ENCODE assay signal across 8 mouse cellular contexts in genomic region chr12:8640711-8641424, GRCm38 (mm10). TPM values are rescaled to one million over a fixed set of nuclear protein-coding genes. Genes with fewer than 3 reads are reported as not detected.
A peak's percentile ranks its signal among the peaks of the same experiment; 100 is the strongest.
DNase-seq lines count a peak whose midpoint lies in the region; ATAC-seq and TF ChIP-seq lines count a peak whose summit lies in the region.

No protein-coding gene starts in this region.

- peak overlapping the region; percentile 93 for H3K27ac ChIP-seq in heart, embryonic 12.5 days (ENCODE audit: poor library complexity, severe bottlenecking)
- H3K27ac ChIP-seq in kidney, postnatal 0 days, result peak overlapping the region; percentile 97
- peak overlapping the region; percentile 92 for H3K27ac ChIP-seq in liver, embryonic 11.5 days (ENCODE audit: low read depth, low read length)
- peak overlapping the region; percentile 82 for H3K27ac ChIP-seq in stomach, embryonic 14.5 days (ENCODE audit: low read length)

- H3K4me2 ChIP-seq in heart, embryonic 12.5 days, result peak overlapping the region; percentile 80
- H3K4me2 ChIP-seq in kidney, postnatal 0 days (ENCODE audit: low read length), result peak overlapping the region; percentile 72
- H3K4me2 ChIP-seq in liver, embryonic 11.5 days, result peak overlapping the region; percentile 78
- peak overlapping the region; percentile 66 for H3K4me2 ChIP-seq in stomach, embryonic 14.5 days (replicated peaks; ENCODE audit: low read depth, low read length)

- peak; percentile 99 for ATAC-seq in erythroid progenitor cell, adult 5-6 weeks (replicated peaks; ENCODE audit: low FRiP score, poor library complexity, severe bottlenecking)
- ATAC-seq in heart, embryonic 12.5 days (ENCODE audit: insufficient number of reproducible peaks, low FRiP score), result peak; percentile 98
- ATAC-seq in kidney, postnatal 0 days (replicated peaks; ENCODE audit: low FRiP score, low read depth), result peak; percentile 98
- peak; percentile 97 for ATAC-seq in liver, embryonic 11.5 days (replicated peaks; ENCODE audit: low FRiP score)
- peak; percentile 98 for ATAC-seq in stomach, embryonic 14.5 days (ENCODE audit: insufficient number of reproducible peaks, insufficient read depth, low FRiP score, low read depth)

- H3K4me1 ChIP-seq in heart, embryonic 12.5 days (replicated peaks), result peaks cover 5% of the 10 kb centered on the region; the same call in 1 of the 2 replicates
- H3K4me1 ChIP-seq in kidney, postnatal 0 days (replicated peaks; ENCODE audit: insufficient read depth, low read length), result no peaks in the 10 kb centered on the region
- no peaks in the 10 kb centered on the region for H3K4me1 ChIP-seq in liver, embryonic 11.5 days (replicated peaks; ENCODE audit: control insufficient read depth, insufficient read depth, low read length)
- H3K4me1 ChIP-seq in stomach, embryonic 14.5 days (ENCODE audit: control insufficient read depth, insufficient read depth, low read length), result no peaks in the 10 kb centered on the region

- WGBS in heart, embryonic 12.5 days, result under 1% methylated on average over 46 of the region's 47 CpGs
- WGBS in kidney, postnatal 0 days, result under 1% methylated on average over 47 of the region's 47 CpGs
- under 1% methylated on average over 46 of the region's 47 CpGs for WGBS in liver, embryonic 11.5 days
- 1% methylated on average over 46 of the region's 47 CpGs for WGBS in stomach, embryonic 14.5 days

- H3K9ac ChIP-seq in heart, embryonic 12.5 days, result peak overlapping the region; percentile 87
- H3K9ac ChIP-seq in kidney, postnatal 0 days (ENCODE audit: low read depth, low read length), result peak overlapping the region; percentile 95
- peak overlapping the region; percentile 97 for H3K9ac ChIP-seq in liver, embryonic 11.5 days (ENCODE audit: low read depth, low read length)
- peak overlapping the region; percentile 63 for H3K9ac ChIP-seq in stomach, embryonic 14.5 days (replicated peaks; ENCODE audit: low read depth, low read length)

- peak; percentile 21; the same call in 1 of the 2 replicates for TF ChIP-seq CTCF in kidney, postnatal 0 days (IDR thresholded peaks at IDR 0.05; ENCODE audit: low read depth)

- H3K27me3 ChIP-seq in heart, embryonic 12.5 days (replicated peaks), result no peaks in the 10 kb centered on the region
- H3K27me3 ChIP-seq in kidney, postnatal 0 days (ENCODE audit: insufficient read depth, low read length), result no peaks in the 10 kb centered on the region
- H3K27me3 ChIP-seq in liver, embryonic 11.5 days (replicated peaks; ENCODE audit: control insufficient read depth, insufficient read depth, low read length), result no peaks in the 10 kb centered on the region
- no peaks in the 10 kb centered on the region for H3K27me3 ChIP-seq in stomach, embryonic 14.5 days (ENCODE audit: control insufficient read depth, insufficient read depth, low read length)

- H3K4me3 ChIP-seq in heart, embryonic 12.5 days, result peak overlapping the region; percentile 90
- H3K4me3 ChIP-seq in kidney, postnatal 0 days (replicated peaks; ENCODE audit: low read depth, low read length), result peak overlapping the region; percentile 85
- H3K4me3 ChIP-seq in liver, embryonic 11.5 days (ENCODE audit: low read depth, low read length), result peak overlapping the region; percentile 83
- H3K4me3 ChIP-seq in stomach, embryonic 14.5 days (ENCODE audit: low read depth, low read length), result peak overlapping the region; percentile 50

- H3K36me3 ChIP-seq in heart, embryonic 12.5 days, result no peaks in the 10 kb centered on the region
- no peaks in the 10 kb centered on the region for H3K36me3 ChIP-seq in kidney, postnatal 0 days (ENCODE audit: insufficient read depth, low read length)
- H3K36me3 ChIP-seq in liver, embryonic 11.5 days (ENCODE audit: control insufficient read depth, insufficient read depth, low read length), result no peaks in the 10 kb centered on the region
- no peaks in the 10 kb centered on the region for H3K36me3 ChIP-seq in stomach, embryonic 14.5 days (ENCODE audit: control insufficient read depth, insufficient read depth, low read length)

- DNase-seq in CD4-positive helper T cell, adult 2 months (ENCODE audit: low read depth, low spot score), result peak; percentile 98
- DNase-seq in brain, embryonic 18.5 days (ENCODE audit: low read depth, low spot score), result peak; percentile 91
- peak; percentile 96 for DNase-seq in kidney, postnatal 0 days (ENCODE audit: low spot score)
- DNase-seq in liver, embryonic 11.5 days (ENCODE audit: low spot score), result peak; percentile 99
- peak; percentile 99 for DNase-seq in naive thymus-derived CD4-positive, alpha-beta T cell, adult 2 months (ENCODE audit: low read depth)

- H3K9me3 ChIP-seq in heart, embryonic 12.5 days (replicated peaks), result no peaks in the 10 kb centered on the region
- no peaks in the 10 kb centered on the region for H3K9me3 ChIP-seq in kidney, postnatal 0 days (replicated peaks; ENCODE audit: low read length)
- H3K9me3 ChIP-seq in liver, embryonic 11.5 days (ENCODE audit: control insufficient read depth, low read length), result no peaks in the 10 kb centered on the region
- no peaks in the 10 kb centered on the region for H3K9me3 ChIP-seq in stomach, embryonic 14.5 days (ENCODE audit: control insufficient read depth, low read depth, low read length)

RNA-seq across cellular contexts. Expression of gene Pum2, which starts 33.1 kb away (rescaled TPM):
- total RNA-seq in erythroid progenitor cell, adult 5-6 weeks (2015; ENCODE audit: low replicate concordance), result 94.1 and 135 TPM in 2 replicates
- total RNA-seq in erythroid progenitor cell, adult 5-6 weeks (2017; ENCODE audit: low replicate concordance), result 106 and 142 TPM in 2 replicates
- 35.8 and 37.3 TPM in 2 replicates for polyA plus RNA-seq in heart, embryonic 12.5 days (2016; fragmentation: Nextera tagmentation; extraction: Ambion mirVana)
- polyA plus RNA-seq in kidney, postnatal 0 days (2015; fragmentation: Nextera tagmentation; extraction: Ambion mirVana), result 35.5 and 39.5 TPM in 2 replicates
- 47.3 and 47.7 TPM in 2 replicates for polyA plus RNA-seq in liver, embryonic 11.5 days (2014; fragmentation: Nextera tagmentation; extraction: Ambion mirVana)
- 65.8 and 69.2 TPM in 2 replicates for polyA plus RNA-seq in stomach, embryonic 14.5 days (2014; fragmentation: Nextera tagmentation; extraction: Ambion mirVana)

RNA-seq across cellular contexts. Expression of gene Slc7a15, which starts 42.0 kb away (rescaled TPM):
- total RNA-seq in erythroid progenitor cell, adult 5-6 weeks (2015; ENCODE audit: low replicate concordance), result not detected in 2 replicates
- total RNA-seq in erythroid progenitor cell, adult 5-6 weeks (2017; ENCODE audit: low replicate concordance), result not detected in 2 replicates
- polyA plus RNA-seq in heart, embryonic 12.5 days (2016; fragmentation: Nextera tagmentation; extraction: Ambion mirVana), result not detected in 2 replicates
- polyA plus RNA-seq in kidney, postnatal 0 days (2015; fragmentation: Nextera tagmentation; extraction: Ambion mirVana), result 0.05 TPM in 1 of 2 replicates, not detected in the other
- not detected in 2 replicates for polyA plus RNA-seq in liver, embryonic 11.5 days (2014; fragmentation: Nextera tagmentation; extraction: Ambion mirVana)
- polyA plus RNA-seq in stomach, embryonic 14.5 days (2014; fragmentation: Nextera tagmentation; extraction: Ambion mirVana), result not detected in 2 replicates

Comparison
In these comparisons a context has a peak if more than half of its experiments do, and no peak if none do; other contexts are left out.
1. Peak in every context shown above with its lines: DNase-seq, ATAC-seq, H3K4me3 ChIP-seq and H3K27ac ChIP-seq.